Mouse (Mus musculus): ENCODE results near the gene March4. TPM values are rescaled to one million over a fixed set of nuclear protein-coding genes. Genes with fewer than 3 reads are reported as not detected.

The March4 gene
- total RNA-seq (2023), result not detected

DNA sequence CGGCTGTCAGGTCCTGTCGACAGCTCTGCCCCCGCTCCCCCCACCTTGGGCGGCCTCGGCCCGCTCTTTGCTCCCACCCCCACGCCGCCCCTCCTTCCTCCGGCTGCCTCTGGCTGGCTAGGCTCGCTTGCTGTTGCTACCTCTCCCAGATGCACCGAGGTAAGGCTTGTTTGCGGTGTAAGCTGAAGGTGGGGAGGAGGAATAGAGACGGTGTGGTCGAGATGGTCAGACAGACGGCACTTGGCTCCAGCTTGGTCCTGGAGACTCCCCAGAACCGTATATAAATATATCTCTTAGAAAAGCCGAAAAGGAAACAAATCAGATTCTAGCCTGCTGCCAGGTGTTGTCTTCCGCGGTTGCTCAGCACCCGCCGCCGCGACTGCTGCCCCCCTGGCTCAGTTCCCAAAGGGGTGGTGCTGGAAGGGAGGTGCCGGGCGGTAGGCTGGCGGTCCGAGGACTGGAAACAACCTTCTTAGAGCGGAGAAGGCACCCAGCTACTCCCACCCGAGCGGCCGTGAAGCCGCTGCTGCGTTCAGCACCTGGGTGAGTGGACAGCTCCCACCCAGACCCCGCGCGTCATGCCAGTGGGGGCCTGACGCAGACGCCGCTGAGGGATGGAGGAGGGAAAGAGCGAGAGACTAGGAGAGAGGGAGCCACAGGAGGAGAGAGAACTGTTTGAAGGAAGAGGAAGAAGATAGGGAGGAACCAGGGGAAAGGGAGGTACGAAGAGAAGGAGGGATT is at the start of gene March4:
March4 (minus strand) TSS at position 320 of the 741 bp plus-strand sequence.

DNA sequence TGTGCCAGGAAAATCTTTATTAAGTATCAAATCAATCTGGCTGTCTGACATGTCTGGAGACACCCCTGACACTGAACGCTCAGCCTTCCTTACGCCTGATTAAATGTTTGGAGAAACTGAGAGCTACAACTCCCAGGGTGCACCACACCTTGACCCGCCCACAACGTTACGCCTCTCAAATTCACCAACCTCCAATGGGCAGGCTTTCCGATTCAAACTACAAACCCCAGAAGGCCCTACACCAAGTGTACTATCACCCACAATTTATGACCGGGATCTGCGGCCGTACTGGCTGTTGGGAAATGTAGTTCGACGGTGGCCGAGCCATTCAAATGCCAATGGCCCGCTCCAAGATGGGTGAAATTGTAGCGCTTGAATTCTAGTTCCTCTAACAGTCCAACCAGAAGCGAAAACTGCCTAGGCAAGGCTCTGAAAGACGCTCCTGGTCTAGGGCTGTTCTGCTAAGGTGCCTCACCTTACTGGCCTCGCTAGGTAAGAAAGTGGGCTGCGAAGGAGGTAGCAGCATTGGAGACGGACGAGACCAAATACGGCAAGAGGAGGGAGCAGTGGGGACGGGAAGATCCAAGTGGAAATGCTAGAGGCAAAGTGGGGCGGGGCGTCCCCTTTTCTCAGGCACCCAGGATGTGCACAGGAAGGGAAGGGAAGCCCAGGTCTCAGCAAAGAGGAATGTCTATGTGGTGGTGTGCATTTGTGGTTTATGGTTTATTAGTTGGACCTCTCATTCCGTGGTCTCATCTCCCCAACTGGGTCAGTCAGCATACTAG is 46.4 kb upstream of the March4 start, which contains the start of gene Smarcal1:
Smarcal1 (plus strand) TSS at position 305 of the 785 bp plus-strand sequence.

Other genes starting within 250 kb of the March4 start
- gene Xrcc5, start 229.5 kb downstream of the March4 start, total RNA-seq (2023), result 1 to 10 TPM; 1.8 to 2.3 TPM
- 10 to 100 TPM; 24.0 to 29.3 TPM for gene Smarcal1, start 46.3 kb upstream of the March4 start, total RNA-seq (2023)
- not detected for gene Ankar, start 163.6 kb upstream of the March4 start, total RNA-seq (2023)
- gene Rpl37a, start 174.4 kb upstream of the March4 start, total RNA-seq (2023), result 1,000 to 10,000 TPM; 1,642 to 1,741 TPM